Mouse (Mus musculus) heart, adult 9 months (tissue): ENCODE measurements around the gene Pgghg.
"Not testable (repeated sequence)": the region's sequence is repeated elsewhere in the genome, so short reads cannot be mapped to it uniquely, and the experiment has no call there.

ENCODE experiments used
- DNase-seq, 2 experiments: peaks; one replicate each; pipeline ENCODE4 v3.0.0; 2022; ENCODE audit warnings: low spot score in 2 of 2

The Pgghg gene

GRCm38 (mm10) chr7:140955758-140956555, 14.8 kb downstream of the Pgghg start, which contains the start of the genes Gm45717 and Ifitm2:
Gm45717 (minus strand) TSS chr7:140955937.
Ifitm2 (minus strand) TSS chr7:140955987.
- DNase-seq: peak; percentile 95 to 96

GRCm38 (mm10) chr7:140956556-140956869, 15.3 kb downstream of the Pgghg start:
- DNase-seq: no peak

- no peak for DNase-seq
Measured at GRCm38 (mm10) chr7:140959181-140959901, 18.1 kb downstream of the Pgghg start.

- DNase-seq: no peak
Measured at GRCm38 (mm10) chr7:140960026-140960425, 18.8 kb downstream of the Pgghg start.

- no peak for DNase-seq
Measured at GRCm38 (mm10) chr7:140961416-140961815, 20.2 kb downstream of the Pgghg start.

GRCm38 (mm10) chr7:140962733-140963132, 21.5 kb downstream of the Pgghg start:
- DNase-seq: no peak

GRCm38 (mm10) chr7:140966921-140967320, 25.7 kb downstream of the Pgghg start, which contains the start of gene Ifitm1:
Ifitm1 (plus strand) TSS chr7:140967221.
- DNase-seq: no peak

- DNase-seq: no peak
Measured at GRCm38 (mm10) chr7:140967862-140968591, 26.8 kb downstream of the Pgghg start.

GRCm38 (mm10) chr7:140968710-140969109, 27.5 kb downstream of the Pgghg start:
- DNase-seq: not testable (repeated sequence)

- no peak for DNase-seq
Measured at GRCm38 (mm10) chr7:140970931-140971330, 29.7 kb downstream of the Pgghg start.

- peak; percentile 79 to 87 for DNase-seq
Measured at GRCm38 (mm10) chr7:140971479-140972171, 30.4 kb downstream of the Pgghg start.

- no peak for DNase-seq
Measured at GRCm38 (mm10) chr7:140973396-140974165, 32.4 kb downstream of the Pgghg start.

- no peak for DNase-seq
Measured at GRCm38 (mm10) chr7:140974940-140975339, 33.7 kb downstream of the Pgghg start.

- no peak for DNase-seq
Measured at GRCm38 (mm10) chr7:140975465-140975864, 34.3 kb downstream of the Pgghg start.

GRCm38 (mm10) chr7:140976720-140977119, 35.5 kb downstream of the Pgghg start:
- DNase-seq: not testable (repeated sequence)

- no peak for DNase-seq
Measured at GRCm38 (mm10) chr7:140981704-140982103, 40.5 kb downstream of the Pgghg start.

GRCm38 (mm10) chr7:140982971-140983370, 41.8 kb downstream of the Pgghg start:
- no peak for DNase-seq

GRCm38 (mm10) chr7:140987182-140988138, 46.3 kb downstream of the Pgghg start:
- DNase-seq: no peak

- DNase-seq: no peak
Measured at GRCm38 (mm10) chr7:140989022-140989421, 47.8 kb downstream of the Pgghg start.

GRCm38 (mm10) chr7:140990185-140990584, 49.0 kb downstream of the Pgghg start:
- DNase-seq: no peak
